Mouse (Mus musculus): ENCODE data around the gene Npepl1. TPM values are rescaled to one million over a fixed set of nuclear protein-coding genes. Genes with fewer than 3 reads are reported as not detected.

Gene Npepl1
- polyA plus RNA-seq, 1 experiment from 2014 or later, result 34.5 TPM

- Histone ChIP-seq H3K36me3 (no peaks in the 10 kb centered on the region), H3K4me1 (peaks cover 34% of the 10 kb centered on the region), H3K9me3 (no peaks in the 10 kb centered on the region), H3K4me3 (peak overlapping the region; percentile 78), H3K27ac (replicated peaks) (peak overlapping the region; percentile 85), H3K27me3 (no peaks in the 10 kb centered on the region), H3K9ac (replicated peaks) (peak overlapping the region; percentile 62), H3K4me2 (replicated peaks) (peak overlapping the region; percentile 87)
- ATAC-seq (ENCODE audit: low FRiP score, low read depth), result no peak
- WGBS, result 0% methylated on average over 22 of the region's 22 CpGs
These were observed 33.7 kb upstream of the Npepl1 start for GRCm38 (mm10) chr2:174076433-174076824.

GRCm38 (mm10) chr2:174077004-174077695 lies 33.0 kb upstream of the Npepl1 start:
- peak overlapping the region; percentile 62 for H3K9ac ChIP-seq (replicated peaks)
- no peaks in the 10 kb centered on the region for H3K36me3 ChIP-seq
- no peaks in the 10 kb centered on the region for H3K9me3 ChIP-seq
- peak overlapping the region; percentile 85 for H3K27ac ChIP-seq (replicated peaks)
- peak overlapping the region; percentile 78 for H3K4me3 ChIP-seq
- H3K4me2 ChIP-seq (replicated peaks), result peak overlapping the region; percentile 87
- no peak for ATAC-seq (ENCODE audit: low FRiP score, low read depth)
- under 1% methylated on average over 19 of the region's 19 CpGs for WGBS
- H3K27me3 ChIP-seq, result no peaks in the 10 kb centered on the region
- H3K4me1 ChIP-seq, result peaks cover 34% of the 10 kb centered on the region

- Histone ChIP-seq H3K4me1 (peaks cover 36% of the 10 kb centered on the region), H3K9me3 (no peaks in the 10 kb centered on the region), H3K4me3 (peak overlapping the region; percentile 78), H3K27ac (replicated peaks) (peak overlapping the region; percentile 85), H3K4me2 (replicated peaks) (peak overlapping the region; percentile 87), H3K36me3 (no peaks in the 10 kb centered on the region), H3K27me3 (no peaks in the 10 kb centered on the region), H3K9ac (replicated peaks) (peak overlapping the region; percentile 62)
- 6% methylated on average over 11 of the region's 11 CpGs for WGBS
- no peak for ATAC-seq (ENCODE audit: low FRiP score, low read depth)
These were observed 32.3 kb upstream of the Npepl1 start for GRCm38 (mm10) chr2:174077776-174078338.

- WGBS, result 88% methylated on average over 5 of the region's 5 CpGs
- ATAC-seq (ENCODE audit: low FRiP score, low read depth), result no peak
- no peaks in the 10 kb centered on the region for H3K36me3 ChIP-seq
- no peak overlapping the region for H3K4me3 ChIP-seq
- no peaks in the 10 kb centered on the region for H3K27me3 ChIP-seq
- no peak overlapping the region for H3K4me2 ChIP-seq (replicated peaks)
- H3K9ac ChIP-seq (replicated peaks), result no peak overlapping the region
- peaks cover 20% of the 10 kb centered on the region for H3K4me1 ChIP-seq
- no peak overlapping the region for H3K27ac ChIP-seq (replicated peaks)
- H3K9me3 ChIP-seq, result no peaks in the 10 kb centered on the region
These were observed 28.3 kb upstream of the Npepl1 start for GRCm38 (mm10) chr2:174081833-174082232.

GRCm38 (mm10) chr2:174082380-174082918 lies 27.7 kb upstream of the Npepl1 start:
- Histone ChIP-seq H3K36me3 (no peaks in the 10 kb centered on the region), H3K4me3 (no peak overlapping the region), H3K4me1 (peaks cover 14% of the 10 kb centered on the region), H3K9ac (replicated peaks) (no peak overlapping the region), H3K4me2 (replicated peaks) (no peak overlapping the region), H3K9me3 (no peaks in the 10 kb centered on the region), H3K27ac (replicated peaks) (no peak overlapping the region), H3K27me3 (no peaks in the 10 kb centered on the region)
- no peak for ATAC-seq (ENCODE audit: low FRiP score, low read depth)
- 73% methylated on average over 3 of the region's 3 CpGs for WGBS

GRCm38 (mm10) chr2:174095086-174095485 lies 15.1 kb upstream of the Npepl1 start:
- Histone ChIP-seq H3K9me3 (no peaks in the 10 kb centered on the region), H3K4me1 (no peaks in the 10 kb centered on the region), H3K36me3 (peaks cover 43% of the 10 kb centered on the region), H3K27ac (replicated peaks) (no peak overlapping the region), H3K4me3 (no peak overlapping the region), H3K9ac (replicated peaks) (no peak overlapping the region), H3K4me2 (replicated peaks) (no peak overlapping the region), H3K27me3 (no peaks in the 10 kb centered on the region)
- 96% methylated on average over 3 of the region's 3 CpGs for WGBS
- no peak for ATAC-seq (ENCODE audit: low FRiP score, low read depth)

- no peak overlapping the region for H3K4me3 ChIP-seq
- WGBS, result 69% methylated on average over 7 of the region's 7 CpGs
- H3K27me3 ChIP-seq, result no peaks in the 10 kb centered on the region
- H3K4me2 ChIP-seq (replicated peaks), result no peak overlapping the region
- 0 out of 2 replicates have a peak, but pooled peaks cover 7% of the 10 kb centered on the region for H3K36me3 ChIP-seq
- H3K4me1 ChIP-seq, result no peaks in the 10 kb centered on the region
- H3K27ac ChIP-seq (replicated peaks), result no peak overlapping the region
- H3K9me3 ChIP-seq, result no peaks in the 10 kb centered on the region
- no peak overlapping the region for H3K9ac ChIP-seq (replicated peaks)
- ATAC-seq (ENCODE audit: low FRiP score, low read depth), result no peak
These were observed 7.8 kb upstream of the Npepl1 start for GRCm38 (mm10) chr2:174102399-174102798.

- H3K27me3 ChIP-seq, result no peaks in the 10 kb centered on the region
- ATAC-seq (ENCODE audit: low FRiP score, low read depth), result no peak
- 91% methylated on average over 4 of the region's 4 CpGs for WGBS
- no peak overlapping the region for H3K4me3 ChIP-seq
- H3K4me2 ChIP-seq (replicated peaks), result no peak overlapping the region
- H3K9ac ChIP-seq (replicated peaks), result no peak overlapping the region
- no peak overlapping the region for H3K27ac ChIP-seq (replicated peaks)
- no peaks in the 10 kb centered on the region for H3K4me1 ChIP-seq
- H3K36me3 ChIP-seq, result no peaks in the 10 kb centered on the region
- no peaks in the 10 kb centered on the region for H3K9me3 ChIP-seq
These were observed 6.6 kb upstream of the Npepl1 start for GRCm38 (mm10) chr2:174103527-174103926.

- no peak overlapping the region for H3K4me3 ChIP-seq
- H3K9me3 ChIP-seq, result no peaks in the 10 kb centered on the region
- H3K36me3 ChIP-seq, result no peaks in the 10 kb centered on the region
- H3K9ac ChIP-seq (replicated peaks), result no peak overlapping the region
- peaks cover 11% of the 10 kb centered on the region for H3K4me1 ChIP-seq
- 91% methylated on average over 3 of the region's 3 CpGs for WGBS
- no peak overlapping the region for H3K27ac ChIP-seq (replicated peaks)
- ATAC-seq (ENCODE audit: low FRiP score, low read depth), result no peak
- no peaks in the 10 kb centered on the region for H3K27me3 ChIP-seq
- H3K4me2 ChIP-seq (replicated peaks), result no peak overlapping the region
These were observed 2.8 kb upstream of the Npepl1 start for GRCm38 (mm10) chr2:174107375-174107774.

GRCm38 (mm10) chr2:174110783-174111549 lies 817 bp downstream of the Npepl1 start:
- peak overlapping the region; percentile 52 for H3K27ac ChIP-seq (replicated peaks)

GRCm38 (mm10) chr2:174112931-174113330 lies 2.8 kb downstream of the Npepl1 start:
- Histone ChIP-seq H3K27me3 (no peaks in the 10 kb centered on the region), H3K4me2 (replicated peaks) (no peak overlapping the region), H3K9ac (replicated peaks) (no peak overlapping the region), H3K4me1 (peaks cover 11% of the 10 kb centered on the region), H3K27ac (replicated peaks) (no peak overlapping the region), H3K9me3 (no peaks in the 10 kb centered on the region), H3K4me3 (no peak overlapping the region), H3K36me3 (peaks cover 4% of the 10 kb centered on the region; the same call in 1 of the 2 replicates)
- no peak for ATAC-seq (ENCODE audit: low FRiP score, low read depth)
- 89% methylated on average over 18 of the region's 18 CpGs for WGBS

More at GRCm38 (mm10) chr2:174110783-174111549, 817 bp downstream of the Npepl1 start:
- no peaks in the 10 kb centered on the region for H3K27me3 ChIP-seq
- peaks cover 4% of the 10 kb centered on the region; the same call in 1 of the 2 replicates for H3K36me3 ChIP-seq
- no peaks in the 10 kb centered on the region for H3K9me3 ChIP-seq
- peak overlapping the region; percentile 86 for H3K9ac ChIP-seq (replicated peaks)
- H3K4me3 ChIP-seq, result peak overlapping the region; percentile 53
- H3K4me2 ChIP-seq (replicated peaks), result peak overlapping the region; percentile 83
- ATAC-seq (ENCODE audit: low FRiP score, low read depth), result peak; percentile 10
- H3K4me1 ChIP-seq, result peaks cover 11% of the 10 kb centered on the region
- WGBS, result 57% methylated on average over 33 of the region's 33 CpGs
